Comparison of ENCODE assay signal across 10 mouse cellular contexts in genomic region chr7:126088155-126088554, GRCm38 (mm10). TPM values are rescaled to one million over a fixed set of nuclear protein-coding genes. Genes with fewer than 3 reads are reported as not detected.
DNase-seq lines count a peak whose midpoint lies in the region.
"Had no signal": no experiment of that assay in that cellular context is flagged by ENCODE, and none has a peak within 500 bp of the region (broad histone marks: within the 10 kb centered on the region; RNA-seq: fewer than 3 reads in every experiment).

No protein-coding gene starts in this region.

- peak; percentile 44 for DNase-seq in adrenal gland, postnatal 10 days
- no peak for DNase-seq in adrenal gland, adult 8-10 months
- DNase-seq in kidney, postnatal 10 days: peak; percentile 64
- no peak for DNase-seq in kidney, postnatal 14 days
- peak; percentile 24 for DNase-seq in thymus, postnatal 14 days
- no peak for DNase-seq in thymus, postnatal 0 days (ENCODE audit: low spot score)
- no peak for DNase-seq in Muller cell, postnatal 12 days (ENCODE audit: inconsistent ontology term)
- DNase-seq in gastrocnemius, postnatal 14 days: no peak
- DNase-seq: spleen, adult 18-20 months had no signal

- intact Hi-C loops in gastrocnemius, postnatal 14 days (cut with DNase I; ENCODE audit: low total_unique reads): loop anchor here (10.0 kb wide), 2 partner anchors 123 to 413 kb away; no protein-coding TSS in a partner anchor

RNA-seq across cellular contexts. Expression of gene Gsg1l, which starts 5.9 kb away (rescaled TPM):
- total RNA-seq in adrenal gland, postnatal 10 days (2021): 1 to 10 TPM; 7.2 to 8.7 TPM
- total RNA-seq in adrenal gland, adult 8-10 months (2022): 100 to 1,000 TPM in 2 of 4 experiments, 10 to 100 TPM in 2; 88.3 to 136 (median 104) TPM
- 0.06 TPM in 1 of 2 replicates, not detected in the other for polyA plus RNA-seq in thymus, postnatal 0 days (2015; fragmentation: Nextera tagmentation; extraction: Ambion mirVana)
- total RNA-seq in gastrocnemius, postnatal 14 days (2021): under 1 TPM; 0.06 to 0.16 TPM
- polyA plus RNA-seq: activated CD4-positive, CD25-positive, alpha-beta regulatory T cell, adult 4 months had no signal

Comparison
In these comparisons a context has a peak if more than half of its experiments do, and no peak if none do; other contexts are left out.
1. DNase-seq: peak in adrenal gland, postnatal 10 days (single experiment), kidney, postnatal 10 days (single experiment) and thymus, postnatal 14 days (single experiment); none in adrenal gland, adult 8-10 months (single experiment), kidney, postnatal 14 days (single experiment), thymus, postnatal 0 days (single experiment), Muller cell, postnatal 12 days (single experiment) and gastrocnemius, postnatal 14 days (single experiment).
2. RNA of gene Gsg1l, which starts 5.9 kb away (total RNA-seq): 88.3 to 136 TPM in adrenal gland, adult 8-10 months; 7.2 to 8.7 TPM in adrenal gland, postnatal 10 days and 0.06 to 0.16 TPM in gastrocnemius, postnatal 14 days; every median in the first group is over 4 times any median in the second.